Mouse (Mus musculus): ENCODE measurements around the gene Mark3.
"Not testable (repeated sequence)": the region's sequence is repeated elsewhere in the genome, so short reads cannot be mapped to it uniquely, and the experiment has no call there.

Gene Mark3

GRCm38 (mm10) chr12:111574074-111574886 lies at the start of gene Mark3:
Gene Mark3 (plus strand): TSS chr12:111574523.
- peak; percentile 99 for DNase-seq

- DNase-seq, result no peak
Measured at GRCm38 (mm10) chr12:111524883-111525282, 49.4 kb upstream of the Mark3 start.

GRCm38 (mm10) chr12:111527643-111528281 lies 46.6 kb upstream of the Mark3 start:
- no peak for DNase-seq

- DNase-seq, result no peak
Measured at GRCm38 (mm10) chr12:111529192-111529591, 45.1 kb upstream of the Mark3 start.

GRCm38 (mm10) chr12:111533096-111533794 lies 41.1 kb upstream of the Mark3 start:
- DNase-seq, result no peak

GRCm38 (mm10) chr12:111535281-111535680 lies 39.0 kb upstream of the Mark3 start:
- no peak for DNase-seq

GRCm38 (mm10) chr12:111535762-111536161 lies 38.6 kb upstream of the Mark3 start:
- no peak for DNase-seq

- DNase-seq, result no peak
Measured at GRCm38 (mm10) chr12:111536746-111537145, 37.6 kb upstream of the Mark3 start.

GRCm38 (mm10) chr12:111537341-111537740 lies 37.0 kb upstream of the Mark3 start:
- peak in 1 of 2 experiments; percentile 64 for DNase-seq

GRCm38 (mm10) chr12:111537796-111538291 lies 36.5 kb upstream of the Mark3 start, which contains the start of gene Eif5:
Gene Eif5 (plus strand): TSS chr12:111538016.
- DNase-seq, result peak; percentile 99 to 100

GRCm38 (mm10) chr12:111538292-111539040 lies 35.9 kb upstream of the Mark3 start:
- peak; percentile 92 to 93 for DNase-seq

GRCm38 (mm10) chr12:111539041-111539345 lies 35.3 kb upstream of the Mark3 start:
- no peak for DNase-seq

GRCm38 (mm10) chr12:111547070-111547469 lies 27.3 kb upstream of the Mark3 start:
- DNase-seq, result no peak

- no peak for DNase-seq
Measured at GRCm38 (mm10) chr12:111548555-111549289, 25.6 kb upstream of the Mark3 start.

- DNase-seq, result no peak
Measured at GRCm38 (mm10) chr12:111550679-111551078, 23.6 kb upstream of the Mark3 start.

GRCm38 (mm10) chr12:111552342-111552741 lies 22.0 kb upstream of the Mark3 start:
- no peak for DNase-seq

GRCm38 (mm10) chr12:111555357-111555756 lies 19.0 kb upstream of the Mark3 start:
- no peak for DNase-seq

- DNase-seq, result not testable (repeated sequence)
Measured at GRCm38 (mm10) chr12:111555893-111556292, 18.4 kb upstream of the Mark3 start.

- DNase-seq, result no peak
Measured at GRCm38 (mm10) chr12:111557538-111557937, 16.8 kb upstream of the Mark3 start.

- no peak for DNase-seq
Measured at GRCm38 (mm10) chr12:111558655-111559054, 15.7 kb upstream of the Mark3 start.

GRCm38 (mm10) chr12:111559647-111560258 lies 14.6 kb upstream of the Mark3 start:
- peak in 1 of 2 experiments; percentile 24 for DNase-seq
